Mouse (Mus musculus) right cerebral cortex, adult 2 months (tissue): ENCODE measurements at regions not wholly inside any gene's neighbourhood (a gene's known extent, or its start where the extent isn't known, plus 50 kb on each side); places are given as distances from the start of the nearest gene placed in this dataset.
A peak's percentile ranks its signal among the peaks of the same experiment; 100 is the strongest.

Experiments used
- DNase-seq, 2 experiments: peaks; one replicate each; pipeline ENCODE4 v3.0.0; 2021 to 2022; ENCODE audit warnings: low spot score in 2 of 2

DNA sequence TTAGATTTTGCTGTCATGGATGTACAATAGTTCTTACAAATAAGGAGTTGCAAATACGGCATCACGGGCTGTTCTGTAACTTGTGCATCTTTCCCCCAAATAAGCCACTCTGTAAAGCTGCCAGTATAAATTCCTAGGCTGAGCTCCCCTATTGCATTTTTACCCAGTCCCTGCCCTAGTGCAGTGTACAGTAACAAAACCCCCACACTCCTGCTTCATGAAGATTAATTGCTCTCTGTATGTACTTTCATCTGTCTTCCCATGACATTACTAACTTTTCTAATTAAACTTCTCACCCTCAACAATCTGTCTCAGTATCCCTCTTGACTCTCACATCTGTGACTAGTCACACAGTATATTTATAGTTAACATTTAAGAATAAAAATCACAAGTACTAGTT lies 73.4 kb downstream of the Tm4sf1 start:
- DNase-seq: no peak

DNA sequence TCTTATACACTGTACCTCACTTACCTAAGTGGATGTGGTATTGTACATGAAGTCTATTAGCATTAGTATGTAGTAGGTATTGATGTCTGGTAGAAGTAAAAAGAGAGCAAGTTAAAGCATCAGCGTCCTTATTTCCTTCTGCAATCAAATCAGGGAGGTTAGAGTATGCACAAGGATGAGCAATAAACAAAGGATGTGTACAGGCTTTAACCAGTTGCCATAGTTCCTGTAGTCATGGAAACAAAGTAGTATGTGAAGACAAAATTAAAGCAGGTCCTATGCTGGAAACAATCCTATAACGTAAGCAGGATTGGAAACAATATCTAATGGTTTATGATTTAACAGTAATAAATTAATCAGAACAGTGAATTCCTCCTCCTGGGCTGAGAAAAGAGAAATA lies 78.0 kb downstream of the Tm4sf1 start:
- no peak for DNase-seq

DNA sequence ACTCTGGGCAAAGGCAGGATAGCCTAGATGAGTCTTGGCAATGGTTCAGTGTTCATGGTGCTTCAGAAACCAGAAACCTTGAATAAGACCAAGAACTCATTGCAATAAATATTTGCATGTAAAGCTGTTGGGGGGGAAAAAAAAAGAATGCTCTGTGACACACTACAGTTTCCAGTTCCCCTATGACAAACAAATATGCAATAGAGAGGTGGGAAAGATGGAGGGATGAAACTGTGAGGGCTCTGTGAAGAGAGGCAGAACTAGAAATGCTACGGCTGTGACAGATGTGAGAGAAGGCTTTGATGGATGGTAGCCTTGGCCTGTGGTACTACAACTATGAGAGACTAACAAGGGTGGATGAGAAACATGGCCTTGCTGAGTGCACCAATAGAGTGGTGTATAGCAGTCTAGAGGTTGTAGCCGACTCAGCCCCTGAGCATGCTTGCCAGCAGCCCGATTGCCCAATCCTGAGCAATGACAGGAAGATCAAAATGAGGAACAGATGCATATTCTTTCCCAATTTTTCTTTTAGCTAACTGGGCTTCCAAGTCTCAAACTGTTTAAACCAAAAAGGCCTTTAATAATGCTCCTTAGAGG lies 79.4 kb downstream of the Tm4sf1 start:
- DNase-seq: no peak

DNA sequence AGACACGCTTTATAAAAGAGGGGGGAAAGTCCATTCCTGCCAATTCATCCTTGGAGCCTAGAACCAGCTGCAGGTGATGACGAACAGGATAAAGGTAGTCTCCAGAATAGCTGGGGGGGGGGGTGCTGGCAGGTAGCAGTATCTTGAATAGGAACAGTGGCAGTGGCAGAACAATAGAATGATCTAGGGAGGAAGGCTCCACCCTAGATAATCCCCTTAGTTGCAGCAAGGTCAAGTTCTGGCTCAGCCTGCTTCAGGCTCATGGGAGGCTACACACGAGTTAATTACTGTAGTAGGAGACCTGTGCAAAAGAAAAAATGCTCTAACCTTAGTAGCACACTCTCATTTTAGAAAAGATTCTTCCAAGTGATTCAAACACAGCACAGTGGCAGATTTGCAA lies 83.4 kb downstream of the Tm4sf1 start:
- DNase-seq: no peak

DNA sequence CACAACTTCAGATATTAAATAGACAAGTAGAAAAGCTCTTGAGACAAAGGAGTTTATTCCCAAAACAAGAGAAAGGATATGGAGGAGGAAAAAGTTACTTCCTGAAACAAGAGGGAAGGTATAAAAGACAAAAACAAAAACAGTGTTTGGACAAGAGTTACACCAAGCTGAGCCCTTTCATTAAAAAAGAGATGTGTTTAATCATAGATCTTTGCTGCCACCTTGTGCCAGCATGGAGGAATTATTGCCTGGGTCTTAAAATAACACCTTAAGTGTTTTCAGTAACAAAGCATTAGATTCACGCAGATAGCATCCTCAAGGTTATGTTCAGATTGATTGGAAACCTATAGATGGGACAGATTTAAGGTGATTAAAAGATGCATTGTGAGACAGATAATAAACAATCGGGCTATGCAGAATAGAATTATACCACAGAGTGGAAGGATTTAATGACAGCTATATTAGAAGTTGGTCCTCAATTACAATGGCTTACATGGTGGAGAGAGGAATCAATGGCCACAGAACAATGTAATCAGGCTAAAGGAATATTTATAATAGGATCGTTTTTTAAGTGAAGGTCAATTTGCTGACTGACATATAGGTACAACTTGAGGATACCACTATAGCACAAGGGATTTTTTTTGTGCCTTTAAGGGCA lies 97.6 kb downstream of the Tm4sf1 start:
- DNase-seq: peak; percentile 59 to 77

DNA sequence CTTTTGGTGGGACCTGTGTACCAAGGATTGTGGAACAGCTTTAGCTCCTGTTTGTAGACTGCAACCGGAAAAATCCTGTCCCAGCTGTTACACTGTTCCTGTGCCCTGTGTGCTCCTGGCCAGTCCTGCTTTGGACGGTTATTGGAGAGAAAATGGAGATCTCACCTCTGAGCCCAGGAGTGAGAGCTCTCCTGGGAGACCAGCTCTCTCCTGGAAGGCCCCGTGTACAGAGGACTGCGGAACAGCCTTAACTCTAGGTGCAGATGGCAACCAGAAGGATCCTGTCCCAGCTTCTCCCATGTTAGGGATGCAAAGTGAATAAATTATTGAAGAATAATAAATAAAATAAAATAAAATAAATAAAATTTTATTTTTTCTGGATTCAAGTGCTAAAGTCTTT lies 98.4 kb downstream of the Tm4sf1 start:
- DNase-seq: no peak

DNA sequence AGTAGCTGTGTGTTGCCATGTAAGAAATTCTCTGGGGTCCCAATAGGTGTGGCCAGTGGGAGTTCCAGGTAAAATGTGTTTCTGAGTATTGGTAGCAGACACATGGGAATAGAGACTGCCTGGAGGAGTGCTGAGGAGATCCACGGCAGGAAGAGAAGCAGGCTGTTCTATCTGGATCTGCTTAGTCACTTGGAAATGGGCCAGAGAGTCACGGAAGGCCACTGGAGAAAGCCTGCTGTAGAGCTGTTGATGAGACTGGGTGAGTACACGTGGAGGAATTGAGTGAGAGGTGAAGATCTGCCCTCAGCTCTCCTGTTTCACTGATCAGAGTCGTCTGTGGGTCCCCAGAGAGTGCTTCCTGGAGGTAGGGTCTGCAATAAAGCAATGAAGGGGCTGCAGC lies 120.2 kb downstream of the Tm4sf1 start:
- DNase-seq: no peak

DNA sequence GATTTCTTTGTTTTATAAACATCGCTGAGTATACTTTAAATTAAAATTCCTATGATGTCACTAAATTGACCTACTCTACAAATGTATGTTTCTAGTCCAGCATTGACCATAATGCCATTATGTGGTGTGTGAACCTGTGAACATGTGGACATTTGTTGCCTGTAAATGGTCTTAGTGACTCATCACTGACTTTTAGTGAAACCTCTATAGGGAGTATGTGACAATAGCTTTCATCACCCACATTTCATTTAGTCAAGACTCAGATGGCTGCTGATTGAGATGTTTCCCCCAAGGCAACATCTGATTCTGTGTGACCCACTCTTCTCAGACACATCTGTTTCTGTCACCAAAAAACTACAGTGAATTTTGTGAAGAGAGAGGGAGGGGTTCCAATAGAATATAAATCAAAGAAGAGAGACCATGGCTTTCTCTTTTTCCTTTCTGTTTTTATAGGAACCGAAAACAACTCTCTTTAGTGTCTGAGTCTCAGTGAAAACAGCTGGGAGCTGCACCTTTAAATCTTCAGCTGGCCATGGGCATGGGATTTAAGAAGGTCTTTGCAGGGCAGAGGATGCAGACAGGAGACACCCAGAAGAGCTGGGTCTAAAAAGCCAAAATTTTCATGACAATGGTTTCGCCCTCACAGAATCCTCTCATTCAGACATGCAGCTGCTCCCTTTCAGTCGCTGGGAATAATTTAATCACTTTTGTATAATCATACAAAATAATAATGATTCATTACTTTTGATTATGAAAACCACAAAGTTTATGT lies 148.4 kb downstream of the Tm4sf1 start:
- DNase-seq: no peak

DNA sequence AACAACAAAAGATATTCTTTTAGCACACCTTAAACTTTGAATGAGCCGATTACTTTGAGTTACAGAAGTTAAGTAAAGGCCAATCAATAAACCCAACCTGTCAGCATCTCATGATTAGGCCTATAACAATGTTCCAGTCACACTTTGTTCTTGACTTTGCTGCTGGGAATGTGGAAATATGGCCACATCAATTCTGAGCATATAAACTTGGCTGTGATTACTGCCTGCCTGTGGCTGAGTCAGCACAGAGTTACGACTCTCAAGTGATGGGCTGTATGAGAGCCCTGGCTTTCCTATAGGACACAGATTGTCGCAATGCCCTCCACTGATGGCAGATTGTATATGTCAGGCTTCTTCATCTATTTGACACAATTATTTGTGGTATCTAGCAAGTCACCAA lies 152.6 kb downstream of the Tm4sf1 start:
- DNase-seq: no peak

DNA sequence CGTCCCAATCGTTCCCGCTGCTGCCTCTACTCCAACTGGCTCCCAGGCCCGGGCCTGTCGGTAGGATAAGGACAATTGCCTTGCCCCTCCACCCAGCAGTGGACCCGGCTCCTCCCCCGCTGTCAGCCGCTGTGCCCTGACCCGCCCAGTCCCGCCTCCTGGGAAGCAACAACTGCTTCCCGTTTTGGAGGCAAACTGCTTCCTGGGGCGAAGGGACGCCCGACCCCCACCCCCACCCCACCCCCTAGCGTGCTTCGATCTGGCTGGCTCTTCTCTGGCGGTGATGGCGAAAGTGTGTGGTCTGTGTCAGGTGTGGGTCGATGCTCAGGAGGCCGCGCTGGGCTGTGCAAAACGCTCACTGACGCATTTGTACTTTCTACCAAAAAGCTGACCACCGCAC lies 164.9 kb downstream of the Tm4sf1 start:
- DNase-seq: no peak

DNA sequence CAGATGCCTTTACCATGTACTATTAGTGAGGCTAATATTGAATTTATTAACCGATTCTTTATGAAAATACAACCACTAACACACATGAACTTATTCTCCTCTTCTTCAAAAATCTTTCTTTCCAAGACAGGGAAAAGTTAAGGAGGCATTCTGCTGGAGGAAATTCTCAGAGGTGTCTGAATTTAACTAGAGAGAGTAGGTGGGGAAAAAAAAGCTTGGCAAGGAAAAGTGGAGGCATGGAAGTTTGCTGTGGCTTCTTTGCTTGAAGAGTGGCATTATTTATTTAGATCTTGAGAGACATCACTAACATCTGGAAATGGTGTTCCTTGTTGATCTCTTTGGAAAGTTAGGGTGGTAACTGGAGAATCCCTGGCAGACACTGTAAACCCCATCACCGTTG lies 173.2 kb downstream of the Tm4sf1 start:
- DNase-seq: no peak

DNA sequence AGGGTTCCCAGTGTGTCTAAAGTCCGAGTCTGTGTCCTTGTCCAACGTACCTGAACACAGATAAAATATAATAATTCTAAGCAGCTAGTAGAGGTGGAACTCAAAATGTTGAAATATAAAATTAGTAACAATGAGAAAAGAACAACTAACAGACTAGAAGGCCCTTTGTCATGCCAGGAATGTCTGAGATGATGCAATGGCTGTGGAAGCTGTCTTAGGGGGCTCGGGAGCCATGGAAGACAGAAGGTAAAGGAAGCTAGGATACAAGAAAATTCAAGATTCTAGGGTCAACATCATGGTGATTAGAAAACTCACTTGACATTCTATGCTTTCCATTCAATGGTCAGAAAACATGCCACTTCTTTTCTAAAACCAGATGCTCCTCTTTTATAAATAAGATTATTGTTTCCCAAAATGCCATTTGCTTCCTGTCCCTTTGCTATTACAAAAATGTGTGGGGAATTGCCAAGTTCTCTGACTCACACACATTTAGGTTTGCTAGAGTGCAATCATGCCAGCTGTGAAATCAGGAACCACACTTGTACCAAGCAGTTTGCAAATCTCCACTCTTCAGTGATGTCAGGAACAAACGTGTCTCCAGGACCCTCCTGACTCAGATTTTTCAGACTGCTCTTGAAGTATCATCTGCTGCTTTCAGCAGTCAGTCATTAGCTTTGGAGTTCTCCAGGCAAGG lies 175.8 kb downstream of the Tm4sf1 start:
- DNase-seq: peak in 1 of 2 experiments; percentile 27

DNA sequence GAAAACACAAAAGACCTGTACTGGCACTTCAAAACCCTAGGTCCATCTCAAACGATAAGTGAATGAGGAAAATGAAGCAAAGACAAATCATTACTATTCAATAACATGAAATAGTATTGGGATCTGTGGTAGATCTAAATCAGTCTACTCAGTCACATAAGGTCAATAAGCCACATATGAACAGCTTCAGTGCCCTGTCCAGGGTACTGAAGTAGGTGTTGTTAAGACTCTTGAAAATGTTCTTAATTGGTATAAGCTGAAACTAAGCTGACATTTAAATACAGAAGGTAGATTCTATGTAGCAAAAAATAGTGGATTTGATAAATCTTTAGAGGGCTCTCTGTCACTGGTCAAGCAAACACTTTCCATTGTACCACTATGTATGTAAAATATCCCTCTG lies 183.8 kb downstream of the Tm4sf1 start:
- DNase-seq: no peak

DNA sequence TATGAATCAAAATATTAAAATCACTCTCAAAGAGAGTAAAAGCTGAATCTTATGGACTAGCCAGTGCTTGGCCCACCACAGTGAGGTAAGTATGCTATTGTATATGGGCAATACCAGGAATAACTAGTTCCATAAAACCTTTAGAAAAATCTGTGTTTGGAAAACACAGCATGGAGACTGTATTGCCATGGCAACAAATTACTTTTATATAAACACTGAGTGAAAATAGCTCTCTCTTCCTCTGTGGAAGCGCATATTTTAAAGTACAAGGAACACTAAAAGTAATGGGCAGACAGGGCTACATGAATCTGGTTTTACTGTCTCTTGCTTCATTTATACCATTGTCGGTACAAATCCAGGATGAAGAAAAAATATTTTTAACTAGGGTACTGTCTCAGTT lies 199.5 kb downstream of the Tm4sf1 start:
- DNase-seq: no peak

DNA sequence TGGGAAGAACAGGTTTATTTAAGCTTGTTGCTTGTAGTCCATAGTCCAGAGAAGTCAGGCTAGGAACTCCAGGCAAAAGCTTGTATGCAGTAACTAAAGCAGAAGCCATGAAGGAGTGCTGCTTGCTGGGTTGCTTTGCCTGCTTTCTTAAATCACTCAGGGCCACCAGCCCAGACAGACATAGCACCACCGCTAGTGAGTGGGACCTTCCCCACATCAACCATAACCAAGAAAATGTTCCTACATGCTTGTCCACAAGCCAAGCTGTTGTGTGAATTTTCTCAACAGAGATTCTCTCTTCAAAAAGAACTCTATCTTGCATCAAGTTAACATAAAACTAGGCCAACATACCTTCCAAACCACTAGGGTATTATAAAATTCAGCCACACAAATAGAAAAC lies 201.3 kb downstream of the Tm4sf1 start:
- DNase-seq: peak in 1 of 2 experiments; percentile 5

DNA sequence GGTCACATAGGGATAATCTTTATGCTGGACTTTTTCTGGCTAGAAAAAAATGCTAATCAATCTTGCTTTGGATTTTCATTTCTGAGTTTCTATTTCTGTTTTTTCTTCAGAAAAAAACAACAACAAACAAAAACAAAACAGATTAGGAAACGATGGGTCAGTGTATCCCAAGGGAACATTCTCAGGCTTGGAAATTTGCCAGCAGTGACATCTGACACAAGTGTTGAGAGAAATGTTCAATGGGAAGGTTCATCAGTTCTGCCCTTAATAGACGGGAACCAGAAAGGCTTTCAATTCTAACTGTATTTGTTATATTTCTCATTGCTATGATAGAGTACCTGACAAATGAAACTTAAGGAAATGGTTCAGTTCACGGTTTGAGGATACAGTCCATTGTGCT lies 206.9 kb downstream of the Tm4sf1 start:
- no peak for DNase-seq

DNA sequence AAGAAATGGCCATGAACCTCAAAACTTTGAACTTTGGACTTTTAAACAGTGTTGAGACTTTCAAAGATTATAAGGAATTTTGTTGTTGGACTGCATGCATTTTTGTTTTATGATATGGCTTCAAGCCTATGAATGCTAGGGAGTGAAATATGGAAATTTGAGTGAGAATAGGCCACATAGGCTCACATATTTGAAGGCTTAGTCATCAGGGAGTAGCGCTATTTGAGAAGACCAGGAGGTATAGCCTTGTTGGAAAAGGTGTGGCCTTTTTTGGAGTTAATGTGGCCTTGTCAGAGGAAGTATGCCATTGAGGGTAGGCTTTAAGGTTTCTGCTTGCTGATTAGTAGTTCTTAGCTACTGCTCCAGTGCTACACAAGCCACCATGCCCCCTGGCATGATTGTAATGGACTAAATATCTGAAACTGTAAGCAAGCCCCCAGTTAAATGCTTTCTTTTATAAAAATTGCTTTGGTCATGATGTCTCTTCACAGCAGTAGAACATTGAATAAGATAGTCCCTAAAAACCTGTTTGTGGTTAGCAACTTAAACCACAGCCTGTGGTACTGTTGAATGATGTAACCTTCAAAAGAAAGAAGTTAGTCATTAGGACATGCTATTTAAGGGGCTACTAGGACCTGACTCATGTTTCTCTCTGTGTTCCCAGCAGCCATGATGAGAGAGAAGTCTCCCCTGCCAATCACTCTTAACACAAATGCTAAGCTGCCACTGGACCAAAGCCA lies 208.4 kb downstream of the Tm4sf1 start:
- no peak for DNase-seq

DNA sequence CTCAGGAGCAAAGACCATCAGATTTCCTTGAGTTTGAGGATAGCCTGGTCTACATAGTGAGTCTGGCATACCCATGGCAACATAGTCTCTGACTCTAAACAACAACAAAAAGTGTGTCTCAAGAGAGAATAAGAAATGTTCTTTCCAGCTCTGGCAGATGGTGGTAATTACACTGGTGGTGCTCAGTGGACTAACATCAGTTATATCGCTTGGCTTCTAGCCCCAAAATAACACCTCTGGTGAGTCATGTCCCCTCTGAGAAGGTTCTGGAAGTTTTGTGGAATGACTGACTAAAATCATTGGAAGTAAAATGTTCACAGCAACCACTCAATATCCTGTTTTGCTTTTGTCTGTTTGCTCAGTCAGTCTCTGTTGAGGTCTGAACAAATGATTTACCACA lies 227.3 kb downstream of the Tm4sf1 start:
- DNase-seq: peak in 1 of 2 experiments; percentile 4

DNA sequence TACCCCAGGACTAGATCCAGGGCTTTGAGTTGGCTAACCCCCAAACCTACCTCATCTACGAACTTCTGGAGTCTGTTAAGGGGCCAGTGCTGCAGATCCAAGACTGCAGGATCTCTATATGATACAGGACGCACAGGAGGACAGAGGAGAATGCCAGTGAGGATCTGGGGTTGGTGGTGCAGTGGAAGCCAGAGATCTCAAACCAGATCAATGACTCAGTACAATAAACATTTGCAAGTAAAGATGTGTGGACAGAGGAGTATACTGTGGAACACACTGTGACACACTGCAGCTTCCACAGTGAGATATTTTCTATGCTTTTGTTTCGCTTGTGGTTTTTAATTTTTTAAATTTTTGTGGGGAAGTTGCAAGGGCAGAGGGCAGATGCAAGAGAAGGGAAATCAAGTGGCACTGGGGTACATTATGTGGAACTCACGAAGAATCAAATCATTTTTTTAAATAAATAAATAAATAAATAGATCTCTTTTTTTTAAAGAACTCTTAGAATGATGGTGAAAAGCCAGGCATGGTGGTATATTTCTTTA lies 227.8 kb downstream of the Tm4sf1 start:
- no peak for DNase-seq

DNA sequence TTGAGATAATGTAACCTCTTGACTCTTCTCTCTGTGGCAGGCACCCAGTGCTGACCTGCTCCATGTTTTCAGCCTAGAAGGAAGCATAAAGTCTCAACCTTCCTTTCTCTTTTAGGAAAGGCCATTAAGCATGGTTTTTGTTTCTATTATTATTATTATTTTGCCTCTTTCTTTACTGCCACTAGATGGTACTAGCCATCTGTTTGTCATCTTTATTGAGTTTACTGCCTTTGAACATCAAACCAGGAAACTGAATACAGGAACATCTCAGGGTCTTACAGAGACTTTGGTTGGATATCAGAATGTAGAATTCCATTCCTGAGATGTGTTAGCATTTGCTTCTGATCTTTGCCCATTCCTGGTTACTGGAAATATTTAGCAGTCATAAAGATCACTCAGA lies 268.8 kb downstream of the Tm4sf1 start:
- no peak for DNase-seq

DNA sequence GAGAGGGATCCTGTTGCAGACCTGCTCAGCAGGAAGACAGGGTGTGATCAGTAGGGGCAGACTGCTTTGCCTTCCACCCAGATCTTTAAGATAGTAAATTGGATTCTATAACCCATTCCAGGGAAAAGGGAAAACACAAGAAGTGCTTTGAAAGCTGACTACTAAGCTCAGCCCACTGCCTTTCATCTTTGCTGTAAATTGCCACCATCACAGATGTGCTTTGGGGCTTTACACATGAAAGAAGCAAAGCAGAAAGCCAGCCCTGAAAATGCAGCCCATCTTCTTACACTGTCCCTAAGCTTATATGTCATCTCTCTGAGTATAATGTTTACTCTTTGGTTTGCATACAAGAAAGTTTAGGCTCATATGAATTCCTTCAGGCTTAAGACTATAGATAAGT lies 283.6 kb downstream of the Tm4sf1 start:
- no peak for DNase-seq

DNA sequence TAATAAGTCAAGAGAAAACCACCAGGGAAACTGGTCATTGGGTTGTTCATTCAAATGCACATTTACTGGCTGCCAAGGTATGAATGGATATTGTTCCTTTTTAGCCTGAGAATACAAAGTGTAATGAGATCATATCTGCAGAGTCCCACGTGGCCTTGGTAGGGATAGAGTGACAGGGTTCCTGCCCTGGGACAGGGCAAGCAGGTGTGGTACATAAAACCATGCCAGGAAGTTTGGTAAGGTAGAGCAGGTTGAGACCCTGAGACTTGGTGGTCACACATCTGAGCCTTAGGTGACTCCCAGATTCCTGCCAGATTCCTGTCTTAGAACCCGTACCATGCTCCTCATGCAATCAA lies 320.5 kb downstream of the Tm4sf1 start:
- no peak for DNase-seq
